Mouse (Mus musculus): Measurements from ENCODE around the gene Tcp10c. TPM values are rescaled to one million over a fixed set of nuclear protein-coding genes. Genes with fewer than 3 reads are reported as not detected.
"Not testable (repeated sequence)": the region's sequence is repeated elsewhere in the genome, so short reads cannot be mapped to it uniquely, and the experiment has no call there.

The Tcp10c gene
- total RNA-seq (2021) = not detected
- long read RNA-seq, experiment 1 = 0 reads
- long read RNA-seq, experiment 2 = 0 reads

DNA sequence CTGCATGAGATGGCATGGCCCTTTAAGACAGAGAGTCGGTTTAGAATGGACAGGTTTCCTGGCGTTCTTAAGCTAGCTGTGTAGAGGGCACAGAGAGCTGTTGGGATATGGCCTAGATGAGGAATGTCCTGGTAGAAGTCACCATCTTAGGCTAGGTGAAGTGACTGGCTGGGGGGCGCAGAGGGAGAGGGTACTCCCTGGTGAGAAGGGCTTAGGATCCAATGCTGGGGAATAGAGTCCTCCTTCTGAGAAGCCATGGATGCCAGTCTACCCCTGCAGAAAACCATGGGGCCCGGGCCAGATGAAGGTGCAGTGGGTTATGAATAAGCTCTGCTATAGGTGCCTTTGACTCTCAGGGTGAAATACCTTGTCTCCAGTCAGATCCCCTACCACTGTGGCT, at the start of gene Tcp10c:
Gene Tcp10c (plus strand): TSS at position 52 of the 400 bp plus-strand sequence.
- DNase-seq (ENCODE audit: low spot score) = not testable (repeated sequence)

DNA sequence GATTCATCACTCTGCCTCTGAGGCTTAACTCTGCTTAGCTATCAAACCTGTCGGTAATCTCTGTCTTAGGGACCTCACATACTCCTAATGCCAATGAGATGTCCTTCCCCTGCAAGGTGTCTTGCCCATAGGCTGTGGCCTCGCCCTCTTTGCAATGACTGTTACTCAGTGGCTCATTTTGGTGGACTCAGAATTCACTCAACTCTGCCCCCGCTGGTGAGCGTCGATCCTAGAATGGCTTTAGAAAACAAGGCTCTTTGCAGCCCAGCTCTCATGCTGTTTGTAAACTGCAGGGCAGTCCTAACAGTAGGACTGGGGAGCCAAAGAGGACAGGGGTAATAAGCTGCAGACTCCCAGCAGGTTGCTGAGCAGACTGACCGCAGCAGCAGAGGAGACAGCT, 46.5 kb upstream of the Tcp10c start:
- DNase-seq (ENCODE audit: low spot score) = not testable (repeated sequence)

- not testable (repeated sequence) for DNase-seq (ENCODE audit: low spot score)
Observed at GRCm38 (mm10) chr17:13308344-13308743, 46.0 kb upstream of the Tcp10c start.

- DNase-seq (ENCODE audit: low spot score) = not testable (repeated sequence)
Observed at GRCm38 (mm10) chr17:13308746-13309145, 45.6 kb upstream of the Tcp10c start.

DNA sequence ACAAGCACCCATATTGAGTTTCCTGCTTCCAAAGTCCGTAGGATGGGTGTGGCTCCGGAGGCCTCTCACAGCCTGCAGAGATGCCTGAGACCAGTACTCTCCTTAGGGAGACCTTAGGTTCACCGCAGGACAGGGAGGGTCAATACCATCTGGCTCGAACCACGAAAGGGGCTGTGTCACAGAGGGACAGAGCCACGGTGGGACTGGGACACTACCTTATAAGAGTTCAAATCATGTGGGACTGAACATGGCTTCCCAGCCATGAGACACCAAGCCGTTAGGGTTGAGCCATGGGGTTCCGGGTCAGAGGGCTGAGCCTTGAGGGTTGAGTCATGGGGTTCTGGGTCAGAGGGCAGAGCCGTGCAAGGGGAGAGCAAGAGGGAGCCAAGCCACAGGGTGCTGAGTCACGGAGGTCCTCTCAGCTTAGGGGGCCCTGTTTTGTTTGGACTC, 45.2 kb upstream of the Tcp10c start:
- DNase-seq (ENCODE audit: low spot score) = not testable (repeated sequence)

DNA sequence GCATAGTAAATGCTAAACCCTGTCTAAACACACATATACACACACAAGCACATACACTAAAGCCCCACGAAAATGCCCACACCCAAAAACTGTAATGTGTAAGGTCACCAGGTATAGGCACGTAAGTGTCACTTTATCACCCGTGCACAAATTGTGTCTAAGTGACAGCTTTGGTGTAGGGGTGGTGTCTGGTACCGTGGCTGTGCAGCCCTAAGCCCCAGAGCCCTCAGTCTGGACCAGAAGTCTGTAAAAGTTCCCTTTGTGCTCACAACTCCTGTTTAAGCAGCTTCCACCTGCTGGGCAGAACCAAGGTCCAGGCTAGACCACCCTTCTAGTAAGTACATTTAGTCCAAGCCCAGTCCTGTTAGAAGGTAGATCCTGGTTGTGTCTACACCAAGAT, 24.4 kb upstream of the Tcp10c start:
- not testable (repeated sequence) for DNase-seq (ENCODE audit: low spot score)

DNA sequence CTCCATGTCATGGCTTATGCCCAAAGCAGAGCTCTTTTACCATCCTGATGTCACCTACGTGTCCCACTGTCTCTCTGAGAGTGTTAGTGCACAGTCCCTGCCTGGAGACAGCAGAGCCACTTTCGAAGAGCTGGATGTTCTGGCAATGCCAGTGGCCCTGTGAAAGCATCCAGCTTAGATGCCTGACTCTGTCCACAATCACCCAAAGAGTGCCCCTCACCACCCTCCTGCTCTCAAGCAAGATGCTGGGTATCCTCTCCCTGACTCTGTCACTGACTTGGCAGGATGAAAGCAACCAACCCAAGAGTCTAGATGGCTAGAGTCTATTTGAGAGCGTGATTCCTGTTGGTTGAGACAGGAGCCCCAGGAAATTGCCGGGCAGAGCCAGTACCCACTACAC, 23.2 kb upstream of the Tcp10c start:
- not testable (repeated sequence) for DNase-seq (ENCODE audit: low spot score)

DNA sequence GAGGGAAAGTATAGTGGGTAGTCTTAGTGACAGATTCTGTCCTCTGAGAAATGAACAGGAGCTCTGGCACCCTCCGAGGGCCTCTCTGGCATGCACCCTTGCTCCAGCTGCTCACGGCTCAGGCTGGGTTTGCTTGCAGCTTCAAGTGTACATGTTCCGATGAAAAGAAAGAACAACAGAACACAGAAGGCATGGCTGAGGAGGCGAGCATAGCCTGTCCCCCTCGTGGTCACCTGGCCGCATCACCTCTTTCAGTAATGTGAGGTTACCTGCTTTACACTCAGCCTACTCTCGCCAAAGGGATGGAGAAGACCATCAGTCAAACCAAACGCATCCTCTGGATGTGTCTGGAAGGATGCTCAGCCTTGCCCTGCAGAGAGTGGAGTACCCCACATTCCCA, 21.9 kb upstream of the Tcp10c start:
- not testable (repeated sequence) for DNase-seq (ENCODE audit: low spot score)

- DNase-seq (ENCODE audit: low spot score) = peak; percentile 41
Observed at GRCm38 (mm10) chr17:13336979-13337749, 17.2 kb upstream of the Tcp10c start.

DNA sequence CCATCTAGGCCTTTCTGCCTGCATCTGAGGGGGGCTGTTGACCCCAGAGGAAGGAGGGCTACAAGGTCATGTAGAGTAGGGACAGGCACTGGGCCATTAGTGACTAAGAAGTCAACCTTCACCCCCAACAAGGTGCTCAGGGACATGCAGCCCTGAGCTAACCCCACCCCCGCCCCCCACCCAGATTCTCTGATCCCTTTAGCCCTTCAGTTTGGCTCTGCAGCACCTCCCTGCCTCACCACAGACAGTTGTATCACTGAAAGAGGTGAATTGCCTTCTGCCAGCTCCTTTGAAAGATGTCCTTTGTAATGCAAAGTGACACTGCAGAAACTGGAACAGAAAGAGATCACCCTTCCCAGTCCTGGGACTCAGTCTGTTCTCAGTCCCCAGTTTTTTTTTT, 16.4 kb upstream of the Tcp10c start:
- not testable (repeated sequence) for DNase-seq (ENCODE audit: low spot score)

DNA sequence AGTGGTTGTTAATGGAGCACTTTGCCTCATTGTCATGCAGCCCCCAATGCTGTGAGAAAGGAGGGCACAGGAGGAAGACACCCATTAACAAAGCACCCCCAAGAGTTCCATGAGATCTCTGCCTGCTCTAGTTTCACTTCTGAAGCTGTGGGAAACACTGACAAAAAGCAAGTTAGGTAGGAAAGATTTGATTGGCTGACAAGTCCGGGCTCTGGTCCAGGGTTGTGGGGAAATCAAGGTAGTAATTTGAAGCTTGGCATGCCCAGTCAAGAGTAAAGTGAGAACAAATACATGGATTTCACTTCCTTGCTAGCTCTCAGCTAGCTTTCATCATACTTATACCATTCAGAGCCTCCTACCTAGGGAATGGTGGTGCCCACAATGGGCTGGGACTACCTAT, 14.3 kb upstream of the Tcp10c start:
- not testable (repeated sequence) for DNase-seq (ENCODE audit: low spot score)

- not testable (repeated sequence) for DNase-seq (ENCODE audit: low spot score)
Observed at GRCm38 (mm10) chr17:13345923-13346322, 8.4 kb upstream of the Tcp10c start.

DNA sequence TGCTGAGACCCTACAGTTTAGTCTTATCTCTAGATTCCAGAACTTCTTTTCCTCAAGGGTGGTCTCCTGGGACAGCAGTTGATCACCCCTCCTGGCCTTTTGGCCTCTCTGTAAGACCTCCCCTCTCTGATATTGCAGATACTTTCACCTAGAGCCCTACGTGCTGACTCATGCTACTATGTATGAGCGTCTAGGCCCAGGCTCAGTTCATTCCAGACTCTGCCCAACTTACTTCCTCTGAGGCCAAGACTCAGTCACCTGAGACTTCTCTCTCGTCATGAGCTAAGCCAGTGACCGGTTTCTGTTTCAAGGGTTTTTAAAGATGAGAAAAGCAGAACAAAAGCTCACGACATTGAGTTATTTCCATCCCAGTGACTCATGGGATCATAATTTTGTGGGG, 4.8 kb upstream of the Tcp10c start:
- DNase-seq (ENCODE audit: low spot score) = not testable (repeated sequence)

GRCm38 (mm10) chr17:13353249-13353648, 1.1 kb upstream of the Tcp10c start:
- DNase-seq (ENCODE audit: low spot score) = not testable (repeated sequence)

- DNase-seq (ENCODE audit: low spot score) = not testable (repeated sequence)
Observed at GRCm38 (mm10) chr17:13362489-13362888, 8.1 kb downstream of the Tcp10c start.

DNA sequence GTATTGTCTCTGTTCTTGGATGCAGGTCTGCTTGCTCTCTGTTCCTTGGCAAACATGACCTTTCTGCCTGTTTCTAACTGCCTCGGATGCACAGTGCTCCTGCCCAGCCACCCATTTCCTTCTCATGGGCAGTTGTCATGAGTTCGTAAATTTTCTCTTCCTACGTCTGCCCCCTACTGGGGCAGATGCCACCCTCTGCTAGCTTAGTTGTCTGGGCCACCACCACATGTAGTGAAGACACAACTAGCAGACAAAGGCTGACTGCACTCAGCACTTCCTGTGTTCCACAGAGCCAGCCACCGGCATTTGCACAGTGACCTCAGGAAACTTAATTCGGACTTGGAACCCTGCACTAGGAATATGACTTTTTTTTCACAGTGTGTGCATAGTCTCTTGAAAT, 9.4 kb downstream of the Tcp10c start:
- not testable (repeated sequence) for DNase-seq (ENCODE audit: low spot score)

GRCm38 (mm10) chr17:13364196-13364595, 9.8 kb downstream of the Tcp10c start:
- not testable (repeated sequence) for DNase-seq (ENCODE audit: low spot score)

GRCm38 (mm10) chr17:13367181-13367580, 12.8 kb downstream of the Tcp10c start:
- DNase-seq (ENCODE audit: low spot score) = not testable (repeated sequence)

- DNase-seq (ENCODE audit: low spot score) = not testable (repeated sequence)
Observed at GRCm38 (mm10) chr17:13368658-13369057, 14.3 kb downstream of the Tcp10c start.

- DNase-seq (ENCODE audit: low spot score) = not testable (repeated sequence)
Observed at GRCm38 (mm10) chr17:13370746-13371145, 16.4 kb downstream of the Tcp10c start.

- DNase-seq (ENCODE audit: low spot score) = not testable (repeated sequence)
Observed at GRCm38 (mm10) chr17:13378341-13378740, 24.0 kb downstream of the Tcp10c start.

GRCm38 (mm10) chr17:13379951-13380615, 25.7 kb downstream of the Tcp10c start:
- DNase-seq (ENCODE audit: low spot score) = not testable (repeated sequence)
